Mouse (Mus musculus): ENCODE results near the gene Ints13. TPM values are rescaled to one million over a fixed set of nuclear protein-coding genes. Genes with fewer than 3 reads are reported as not detected.

Gene Ints13
- total RNA-seq, 2 experiments from 2014 or later, result 35.2 to 44.2 TPM

DNA sequence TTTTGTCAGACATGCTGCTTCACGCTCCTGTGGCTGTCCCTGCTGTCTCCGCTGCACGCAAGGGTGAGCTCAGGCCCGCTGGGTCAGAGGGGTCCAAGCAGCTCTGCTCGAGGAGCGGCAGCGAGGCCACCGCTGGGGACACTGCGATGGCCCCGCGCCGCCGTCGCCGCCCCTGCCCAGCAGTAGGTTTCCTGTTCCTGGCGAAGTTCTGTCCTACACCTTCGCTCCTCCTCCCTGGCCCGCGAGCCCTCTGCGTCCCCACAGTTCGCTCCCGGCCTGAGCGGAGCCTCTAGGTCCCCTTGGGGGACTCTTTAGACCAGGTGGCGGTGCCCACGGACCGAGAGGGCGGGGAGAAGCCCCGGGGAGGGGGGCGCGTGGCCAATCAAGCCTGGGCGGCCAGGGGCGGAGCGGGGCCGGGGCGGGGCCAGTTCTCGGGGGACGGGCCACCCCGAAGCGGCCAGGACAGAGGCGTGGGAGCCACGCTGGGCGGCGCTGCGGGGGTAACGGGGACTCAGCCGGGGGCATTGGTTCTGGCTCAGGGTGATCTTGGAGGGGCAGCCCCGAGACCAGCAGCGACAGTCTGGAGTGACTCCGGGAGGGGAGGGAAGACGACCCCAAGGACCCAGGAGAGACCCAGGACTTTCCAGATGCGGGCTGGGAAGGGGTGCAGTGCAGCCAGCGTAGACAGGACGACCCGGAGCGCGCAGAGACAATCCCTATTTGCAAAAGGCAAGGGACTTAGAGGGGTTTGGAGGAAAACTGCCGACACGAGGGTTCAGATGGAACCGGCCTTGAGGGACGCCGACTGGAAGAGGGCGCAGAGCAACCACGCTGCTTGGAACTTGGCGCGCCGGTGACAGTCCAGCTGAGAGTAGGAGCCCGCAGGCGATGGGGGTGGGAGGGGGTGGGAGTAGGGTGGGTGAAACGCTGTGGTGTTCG, 75.5 kb downstream of the Ints13 start, which contains the start of gene Itpr2:
Gene Itpr2, minus strand, starts transcription at position 358 of the 939 bp plus-strand sequence.
- DNase-seq (ENCODE audit: extremely low spot score in 1 of 2, low spot score in 1 of 2), result peak; percentile 45 to 67

DNA sequence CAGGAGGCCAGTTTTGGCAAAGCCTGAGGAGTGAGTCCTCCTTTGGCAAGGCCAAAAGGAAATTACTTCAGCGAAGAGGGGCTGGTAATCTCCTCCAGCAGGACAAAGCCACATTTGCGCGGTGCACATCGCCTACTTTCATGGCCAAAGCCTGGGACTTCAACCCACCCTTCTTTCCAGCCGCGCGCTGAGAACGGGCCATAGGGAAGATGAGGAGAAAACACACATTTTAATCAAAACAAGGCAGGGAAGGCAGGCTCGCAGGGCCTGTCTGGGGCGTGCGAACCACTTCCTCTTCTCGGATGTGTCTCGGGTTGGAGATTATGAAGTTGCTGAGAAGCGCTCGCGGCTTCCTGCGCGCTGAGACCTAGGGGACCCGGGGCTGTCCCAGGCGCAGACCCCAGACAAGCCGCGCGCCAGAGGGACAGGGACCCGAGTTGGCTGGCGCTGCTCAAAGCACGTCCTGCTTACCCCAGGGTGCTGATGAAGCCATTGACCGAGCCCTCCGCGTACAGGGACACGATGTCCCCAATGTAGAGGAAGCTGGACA, 76.2 kb downstream of the Ints13 start:
- no peak for DNase-seq (ENCODE audit: extremely low spot score in 1 of 2, low spot score in 1 of 2)

DNA sequence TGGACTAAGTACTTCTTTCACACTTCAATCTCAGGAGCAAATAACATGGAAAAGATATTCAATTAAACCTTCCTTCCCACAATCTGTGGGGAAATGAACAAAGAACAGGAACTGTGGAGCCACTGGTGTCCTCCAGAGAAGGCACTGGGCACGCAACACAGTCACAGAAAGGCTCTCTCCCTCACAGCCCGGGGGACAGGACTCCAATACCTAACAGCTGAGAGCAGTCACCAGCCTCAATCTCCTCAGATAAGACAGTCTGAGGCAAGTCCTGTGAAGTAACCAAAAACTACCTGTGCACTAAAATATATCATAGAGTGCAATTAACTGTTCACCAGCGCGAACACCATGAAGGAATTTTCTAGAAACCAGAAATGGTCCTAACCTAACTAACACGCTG, 76.9 kb downstream of the Ints13 start:
- DNase-seq (ENCODE audit: extremely low spot score in 1 of 2, low spot score in 1 of 2), result no peak

DNA sequence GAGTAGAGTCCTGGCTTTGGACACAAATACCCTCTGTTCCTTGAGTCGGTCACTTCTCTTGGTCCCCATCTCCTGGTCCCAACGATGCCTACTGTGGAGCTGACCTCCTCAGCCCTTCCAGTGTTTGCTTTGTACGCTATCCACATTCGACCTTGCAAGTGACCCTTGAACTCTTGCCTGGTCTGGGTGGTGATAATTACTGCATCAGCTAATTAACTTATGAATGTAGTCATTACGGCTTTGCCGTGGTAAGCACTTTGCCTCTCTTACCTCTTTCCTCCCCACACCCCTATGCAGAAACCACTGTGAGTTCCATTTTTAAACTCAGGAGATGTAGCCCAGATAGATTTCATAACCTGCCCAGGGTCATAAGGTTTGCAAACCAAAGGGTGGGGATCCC, 77.4 kb downstream of the Ints13 start:
- no peak for DNase-seq (ENCODE audit: extremely low spot score in 1 of 2, low spot score in 1 of 2)

Other genes with a start within 250 kb of the Ints13 start
- 10 to 100 TPM; 16.6 to 20.5 TPM for gene Itpr2, start 75.6 kb downstream of the Ints13 start, total RNA-seq (2021)
- 100 to 1,000 TPM; 100 to 104 TPM for gene Fgfr1op2, start 632 bp downstream of the Ints13 start, total RNA-seq (2021)
- gene Med21, start 64.7 kb upstream of the Ints13 start, total RNA-seq (2021), result 10 to 100 TPM; 38.6 to 47.1 TPM
- gene Tm7sf3, start 65.0 kb upstream of the Ints13 start, total RNA-seq (2021), result 10 to 100 TPM; 42.0 to 44.2 TPM
- gene Stk38l, start 147.2 kb upstream of the Ints13 start, total RNA-seq (2021), result 10 to 100 TPM; 21.4 to 22.2 TPM
- gene Arntl2, start 218.2 kb upstream of the Ints13 start, total RNA-seq (2021), result 1 to 10 TPM; 4.9 to 8.8 TPM